Mouse (Mus musculus): ENCODE results near the gene Klhl8. TPM values are rescaled to one million over a fixed set of nuclear protein-coding genes. Genes with fewer than 3 reads are reported as not detected.

Klhl8 gene
- total RNA-seq (2023): 1 to 10 TPM; 4.6 to 5.8 TPM

DNA sequence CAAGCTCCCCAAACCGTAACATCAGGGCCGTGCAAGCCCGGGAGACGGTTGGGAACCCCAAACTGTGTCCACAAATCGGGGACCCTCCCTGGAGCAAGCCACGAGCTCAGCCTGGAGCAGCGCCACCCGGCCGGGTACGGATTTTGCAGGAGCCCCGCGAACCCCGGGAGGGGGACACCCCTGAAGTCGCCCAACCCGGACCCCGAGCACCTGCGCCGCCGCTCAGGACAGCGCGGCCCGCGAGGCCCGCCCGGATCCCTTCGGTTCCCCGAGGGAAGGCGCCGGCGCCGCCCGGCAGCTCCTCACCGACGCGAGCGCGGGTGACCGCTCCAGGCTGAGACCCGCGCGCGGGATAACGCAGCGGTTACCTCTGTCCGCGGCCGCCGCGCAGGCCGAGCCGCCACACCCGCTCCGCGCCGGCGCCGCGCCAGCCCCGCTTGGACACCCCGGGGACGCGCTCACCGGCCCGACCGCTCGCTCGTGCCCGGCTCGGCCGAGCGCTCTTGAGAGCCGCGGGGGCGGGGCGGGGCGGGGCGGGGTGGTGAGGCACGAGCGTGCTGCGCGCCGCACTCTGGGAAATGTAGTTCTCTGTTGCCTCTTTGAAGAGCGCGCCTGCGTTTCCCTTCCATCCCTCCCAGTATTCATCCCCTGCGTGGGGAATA is at the start of gene Klhl8:
Gene Klhl8, minus strand, starts transcription at position 512 of the 662 bp plus-strand sequence.

Other genes starting within 250 kb of the Klhl8 start
- gene Aff1, start 218.9 kb downstream of the Klhl8 start, total RNA-seq (2023): 10 to 100 TPM; 78.3 to 85.9 TPM
- not detected for gene Hsd17b13, start 66.2 kb upstream of the Klhl8 start, total RNA-seq (2023)
- 10 to 100 TPM; 38.6 to 48.9 TPM for gene Hsd17b11, start 110.7 kb upstream of the Klhl8 start, total RNA-seq (2023)
- 10 to 100 TPM; 34.2 to 37.0 TPM for gene Nudt9, start 135.0 kb upstream of the Klhl8 start, total RNA-seq (2023)
- not detected for gene Gm17660, start 166.3 kb upstream of the Klhl8 start, total RNA-seq (2023)
- gene Sparcl1, start 202.5 kb upstream of the Klhl8 start, total RNA-seq (2023): not detected

Data from T-cell, adult 66 days (primary cell).